Mouse (Mus musculus): ENCODE measurements around the gene Sgms2.

GRCm38 (mm10) chr3:131488969-131489368 is 2.2 kb downstream of the Sgms2 start:
- TF ChIP-seq POLR2A (IDR thresholded peaks at IDR 0.05; ENCODE audit: control insufficient read depth, extremely low read depth, insufficient read depth, low read length, poor library complexity), result no peak
- no peak for TF ChIP-seq CTCF (IDR thresholded peaks at IDR 0.05; ENCODE audit: borderline replicate concordance, control insufficient read depth, extremely low read depth, insufficient read depth, low read length, poor library complexity)
